Mouse (Mus musculus): ENCODE results near the gene Prss57.

- TF ChIP-seq MAFK (IDR thresholded peaks at IDR 0.05; ENCODE audit: borderline replicate concordance, low read depth, low read length), result no peak
- no peak for TF ChIP-seq CHD2 (IDR thresholded peaks at IDR 0.05; ENCODE audit: low read length)
- no peak for TF ChIP-seq POLR2A (IDR thresholded peaks at IDR 0.05; ENCODE audit: control insufficient read depth in 1 of 2, insufficient read depth in 1 of 2, low read depth in 1 of 2, low read length in 2 of 2, poor library complexity in 1 of 2)
Observed at GRCm38 (mm10) chr10:79754856-79755516, 35.8 kb downstream of the Prss57 start, which contains the start of gene Fgf22.

Data from MEL (cell line).